Mouse (Mus musculus): Measurements from ENCODE around the gene Gprc5b. TPM values are rescaled to one million over a fixed set of nuclear protein-coding genes. Genes with fewer than 3 reads are reported as not detected.

The Gprc5b gene
- polyA plus RNA-seq, 1 experiment from 2014 or later: 9.7 TPM

- 82% methylated on average over 4 of the region's 4 CpGs for WGBS
- no peaks in the 10 kb centered on the region for H3K9me3 ChIP-seq
- no peaks in the 10 kb centered on the region for H3K27me3 ChIP-seq
- H3K9ac ChIP-seq: no peak overlapping the region
- H3K4me2 ChIP-seq: no peak overlapping the region
- H3K36me3 ChIP-seq: peaks cover 32% of the 10 kb centered on the region
- H3K27ac ChIP-seq: no peak overlapping the region
- H3K4me1 ChIP-seq: peaks cover 10% of the 10 kb centered on the region
- no peak for ATAC-seq (ENCODE audit: insufficient number of reproducible peaks, insufficient read depth, low FRiP score, low TSS enrichment, low read depth)
- H3K4me3 ChIP-seq: no peak overlapping the region
Measured at GRCm38 (mm10) chr7:118986369-118986768, 8.6 kb downstream of the Gprc5b start.

- peaks cover 37% of the 10 kb centered on the region for H3K36me3 ChIP-seq
- WGBS: 74% methylated on average over 4 of the region's 4 CpGs
- no peak overlapping the region for H3K27ac ChIP-seq
- no peak overlapping the region for H3K4me3 ChIP-seq
- no peak for ATAC-seq (ENCODE audit: insufficient number of reproducible peaks, insufficient read depth, low FRiP score, low TSS enrichment, low read depth)
- no peaks in the 10 kb centered on the region for H3K27me3 ChIP-seq
- H3K4me1 ChIP-seq: 0 out of 2 replicates have a peak, but pooled peaks cover 4% of the 10 kb centered on the region
- no peaks in the 10 kb centered on the region for H3K9me3 ChIP-seq
- no peak overlapping the region for H3K9ac ChIP-seq
- H3K4me2 ChIP-seq: no peak overlapping the region
Measured at GRCm38 (mm10) chr7:118985786-118986185, 9.2 kb downstream of the Gprc5b start.

- ATAC-seq (ENCODE audit: insufficient number of reproducible peaks, insufficient read depth, low FRiP score, low TSS enrichment, low read depth): no peak
- WGBS: 92% methylated on average over 19 of the region's 19 CpGs
- no peak overlapping the region for H3K4me3 ChIP-seq
Measured at GRCm38 (mm10) chr7:118983961-118984360, 11.1 kb downstream of the Gprc5b start.

GRCm38 (mm10) chr7:118982586-118982985 lies 12.4 kb downstream of the Gprc5b start:
- Histone ChIP-seq H3K27ac (no peak overlapping the region), H3K4me2 (no peak overlapping the region), H3K4me3 (no peak overlapping the region), H3K4me1 (0 out of 2 replicates have a peak, but pooled peaks cover 1% of the 10 kb centered on the region), H3K36me3 (peaks cover 65% of the 10 kb centered on the region), H3K9me3 (no peaks in the 10 kb centered on the region), H3K27me3 (no peaks in the 10 kb centered on the region), H3K9ac (no peak overlapping the region)
- WGBS: 92% methylated on average over 4 of the region's 4 CpGs
- no peak for ATAC-seq (ENCODE audit: insufficient number of reproducible peaks, insufficient read depth, low FRiP score, low TSS enrichment, low read depth)

More at GRCm38 (mm10) chr7:118983961-118984360, 11.1 kb downstream of the Gprc5b start:
- no peaks in the 10 kb centered on the region for H3K9me3 ChIP-seq
- H3K4me2 ChIP-seq: no peak overlapping the region
- no peaks in the 10 kb centered on the region for H3K27me3 ChIP-seq
- H3K4me1 ChIP-seq: 0 out of 2 replicates have a peak, but pooled peaks cover 4% of the 10 kb centered on the region
- H3K9ac ChIP-seq: no peak overlapping the region
- H3K36me3 ChIP-seq: peaks cover 52% of the 10 kb centered on the region
- no peak overlapping the region for H3K27ac ChIP-seq

- peaks cover 7% of the 10 kb centered on the region for H3K4me1 ChIP-seq
- no peak overlapping the region for H3K27ac ChIP-seq
- H3K4me2 ChIP-seq: no peak overlapping the region
- no peaks in the 10 kb centered on the region for H3K9me3 ChIP-seq
- no peaks in the 10 kb centered on the region for H3K27me3 ChIP-seq
- no peak for ATAC-seq (ENCODE audit: insufficient number of reproducible peaks, insufficient read depth, low FRiP score, low TSS enrichment, low read depth)
- no peak overlapping the region for H3K4me3 ChIP-seq
- peaks cover 72% of the 10 kb centered on the region for H3K36me3 ChIP-seq
- H3K9ac ChIP-seq: no peak overlapping the region
- 86% methylated on average over 5 of the region's 5 CpGs for WGBS
Measured at GRCm38 (mm10) chr7:118981831-118982230, 13.2 kb downstream of the Gprc5b start.

GRCm38 (mm10) chr7:118981346-118981745 lies 13.7 kb downstream of the Gprc5b start:
- H3K27ac ChIP-seq: no peak overlapping the region
- no peak for ATAC-seq (ENCODE audit: insufficient number of reproducible peaks, insufficient read depth, low FRiP score, low TSS enrichment, low read depth)
- peaks cover 75% of the 10 kb centered on the region for H3K36me3 ChIP-seq
- H3K27me3 ChIP-seq: no peaks in the 10 kb centered on the region
- H3K4me3 ChIP-seq: no peak overlapping the region
- no peak overlapping the region for H3K9ac ChIP-seq
- 80% methylated on average over 4 of the region's 4 CpGs for WGBS
- H3K9me3 ChIP-seq: no peaks in the 10 kb centered on the region
- H3K4me1 ChIP-seq: peaks cover 11% of the 10 kb centered on the region
- H3K4me2 ChIP-seq: no peak overlapping the region

- no peak overlapping the region for H3K27ac ChIP-seq
- H3K9ac ChIP-seq: no peak overlapping the region
- peaks cover 90% of the 10 kb centered on the region for H3K36me3 ChIP-seq
- no peak overlapping the region for H3K4me3 ChIP-seq
- peaks cover 11% of the 10 kb centered on the region for H3K4me1 ChIP-seq
- WGBS: 90% methylated on average over 9 of the region's 9 CpGs
- ATAC-seq (ENCODE audit: insufficient number of reproducible peaks, insufficient read depth, low FRiP score, low TSS enrichment, low read depth): no peak
- H3K9me3 ChIP-seq: no peaks in the 10 kb centered on the region
- no peaks in the 10 kb centered on the region for H3K27me3 ChIP-seq
- H3K4me2 ChIP-seq: no peak overlapping the region
Measured at GRCm38 (mm10) chr7:118979708-118980107, 15.3 kb downstream of the Gprc5b start.

- Histone ChIP-seq H3K4me1 (peaks cover 11% of the 10 kb centered on the region), H3K36me3 (peaks cover 92% of the 10 kb centered on the region)
Measured at GRCm38 (mm10) chr7:118979121-118979520, 15.9 kb downstream of the Gprc5b start.

GRCm38 (mm10) chr7:118977167-118977543 lies 17.9 kb downstream of the Gprc5b start:
- Histone ChIP-seq H3K27me3 (no peaks in the 10 kb centered on the region), H3K4me1 (peaks cover 11% of the 10 kb centered on the region), H3K9me3 (no peaks in the 10 kb centered on the region), H3K27ac (no peak overlapping the region), H3K36me3 (peaks cover 90% of the 10 kb centered on the region), H3K9ac (no peak overlapping the region), H3K4me2 (no peak overlapping the region), H3K4me3 (no peak overlapping the region)
- ATAC-seq (ENCODE audit: insufficient number of reproducible peaks, insufficient read depth, low FRiP score, low TSS enrichment, low read depth): no peak
- 72% methylated on average over 10 of the region's 10 CpGs for WGBS

More at GRCm38 (mm10) chr7:118979121-118979520, 15.9 kb downstream of the Gprc5b start:
- no peak overlapping the region for H3K4me3 ChIP-seq
- no peaks in the 10 kb centered on the region for H3K27me3 ChIP-seq
- H3K9ac ChIP-seq: no peak overlapping the region
- ATAC-seq (ENCODE audit: insufficient number of reproducible peaks, insufficient read depth, low FRiP score, low TSS enrichment, low read depth): no peak
- H3K4me2 ChIP-seq: no peak overlapping the region
- no peaks in the 10 kb centered on the region for H3K9me3 ChIP-seq
- H3K27ac ChIP-seq: no peak overlapping the region
- 90% methylated on average over 7 of the region's 7 CpGs for whole genome bisulfite sequencing

- Histone ChIP-seq H3K4me3 (no peak overlapping the region), H3K4me2 (no peak overlapping the region), H3K27ac (0 out of 2 replicates have a peak overlapping the region, but pooled peaks have one; percentile 22), H3K9ac (no peak overlapping the region), H3K9me3 (no peaks in the 10 kb centered on the region), H3K4me1 (peaks cover 11% of the 10 kb centered on the region), H3K36me3 (peaks cover 84% of the 10 kb centered on the region), H3K27me3 (no peaks in the 10 kb centered on the region)
- ATAC-seq (ENCODE audit: insufficient number of reproducible peaks, insufficient read depth, low FRiP score, low TSS enrichment, low read depth): no peak
- 30% methylated on average over 14 of the region's 14 CpGs for WGBS
Measured at GRCm38 (mm10) chr7:118976414-118977166, 18.4 kb downstream of the Gprc5b start.

- Histone ChIP-seq H3K27me3 (no peaks in the 10 kb centered on the region), H3K27ac (no peak overlapping the region), H3K4me1 (peaks cover 11% of the 10 kb centered on the region), H3K9me3 (no peaks in the 10 kb centered on the region), H3K4me2 (no peak overlapping the region), H3K36me3 (peaks cover 84% of the 10 kb centered on the region), H3K9ac (no peak overlapping the region), H3K4me3 (no peak overlapping the region)
- WGBS: 80% methylated on average over 3 of the region's 3 CpGs
- ATAC-seq (ENCODE audit: insufficient number of reproducible peaks, insufficient read depth, low FRiP score, low TSS enrichment, low read depth): no peak
Measured at GRCm38 (mm10) chr7:118975837-118976236, 19.2 kb downstream of the Gprc5b start.

- H3K36me3 ChIP-seq: peaks cover 65% of the 10 kb centered on the region
- H3K4me1 ChIP-seq: peaks cover 11% of the 10 kb centered on the region
- no peak for ATAC-seq (ENCODE audit: insufficient number of reproducible peaks, insufficient read depth, low FRiP score, low TSS enrichment, low read depth)
- no peak overlapping the region for H3K9ac ChIP-seq
- H3K4me2 ChIP-seq: no peak overlapping the region
- H3K4me3 ChIP-seq: no peak overlapping the region
- H3K27ac ChIP-seq: no peak overlapping the region
- no peaks in the 10 kb centered on the region for H3K27me3 ChIP-seq
- H3K9me3 ChIP-seq: no peaks in the 10 kb centered on the region
- 87% methylated on average over 4 of the region's 4 CpGs for WGBS
Measured at GRCm38 (mm10) chr7:118973377-118973776, 21.6 kb downstream of the Gprc5b start.
